Mouse (Mus musculus): ENCODE measurements around the gene Fgfr2. TPM values are rescaled to one million over a fixed set of nuclear protein-coding genes. Genes with fewer than 3 reads are reported as not detected.

The Fgfr2 gene
- total RNA-seq, 4 experiments from 2014 or later: 1.1 to 1.9 (median 1.4) TPM

GRCm38 (mm10) chr7:133088411-133088810 is 34.7 kb downstream of the Fgfr2 start:
- DNase-seq (ENCODE audit: low spot score): no peak

DNA sequence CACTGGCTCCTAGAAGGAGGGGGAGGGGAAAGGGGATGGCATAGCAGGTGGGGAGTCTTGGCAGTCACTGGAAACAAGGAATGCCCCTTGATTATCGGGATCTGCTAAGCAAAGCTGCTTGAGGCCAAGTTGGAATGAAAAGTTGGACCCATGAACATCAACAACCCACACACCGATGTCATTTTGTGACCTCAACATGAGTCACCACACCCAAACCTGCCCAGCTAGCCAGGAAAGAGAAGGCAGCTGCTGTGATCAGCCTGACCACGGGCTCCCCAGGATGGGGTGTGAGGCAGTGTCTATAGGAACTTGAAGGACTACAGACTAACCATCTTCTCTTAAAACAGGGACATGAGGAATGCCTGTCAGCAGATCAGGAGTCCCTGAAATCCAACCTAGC is 37.7 kb downstream of the Fgfr2 start:
- DNase-seq (ENCODE audit: low spot score): no peak

DNA sequence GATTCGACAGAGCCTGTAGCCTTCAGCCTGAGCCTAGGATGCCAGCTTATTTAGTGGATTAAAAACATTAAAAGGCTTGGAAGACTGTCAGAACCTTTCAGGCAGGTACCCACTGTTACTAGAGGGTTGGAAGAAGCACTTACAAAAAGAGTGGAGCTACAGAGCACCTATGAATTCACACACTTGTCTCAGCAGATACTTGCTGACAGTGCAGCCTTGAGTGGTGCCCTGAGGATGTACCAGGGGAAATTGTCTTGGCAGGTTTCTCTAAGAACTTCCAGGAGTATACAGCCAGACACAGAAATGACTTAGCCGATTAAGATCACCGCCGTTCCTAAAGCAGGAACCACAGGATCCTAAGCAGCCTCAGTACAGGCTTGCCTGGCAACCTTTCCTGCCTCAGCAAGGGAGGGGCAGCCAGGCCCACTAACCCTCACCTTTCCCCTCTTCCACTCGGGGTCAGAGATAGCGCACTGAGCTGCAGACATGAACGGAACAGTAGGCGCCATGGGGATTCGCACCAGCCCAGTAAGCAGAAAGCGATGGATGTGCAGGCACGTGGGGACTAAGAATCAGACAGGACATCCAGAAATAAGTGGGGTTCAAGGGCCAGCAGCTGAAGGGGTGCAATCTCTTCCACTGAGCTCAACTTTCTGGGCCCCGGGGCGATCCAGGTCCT is 39.1 kb downstream of the Fgfr2 start:
- DNase-seq (ENCODE audit: low spot score): no peak

- no peak for DNase-seq (ENCODE audit: low spot score)
Measured at GRCm38 (mm10) chr7:133078929-133079328, 44.2 kb downstream of the Fgfr2 start.

DNA sequence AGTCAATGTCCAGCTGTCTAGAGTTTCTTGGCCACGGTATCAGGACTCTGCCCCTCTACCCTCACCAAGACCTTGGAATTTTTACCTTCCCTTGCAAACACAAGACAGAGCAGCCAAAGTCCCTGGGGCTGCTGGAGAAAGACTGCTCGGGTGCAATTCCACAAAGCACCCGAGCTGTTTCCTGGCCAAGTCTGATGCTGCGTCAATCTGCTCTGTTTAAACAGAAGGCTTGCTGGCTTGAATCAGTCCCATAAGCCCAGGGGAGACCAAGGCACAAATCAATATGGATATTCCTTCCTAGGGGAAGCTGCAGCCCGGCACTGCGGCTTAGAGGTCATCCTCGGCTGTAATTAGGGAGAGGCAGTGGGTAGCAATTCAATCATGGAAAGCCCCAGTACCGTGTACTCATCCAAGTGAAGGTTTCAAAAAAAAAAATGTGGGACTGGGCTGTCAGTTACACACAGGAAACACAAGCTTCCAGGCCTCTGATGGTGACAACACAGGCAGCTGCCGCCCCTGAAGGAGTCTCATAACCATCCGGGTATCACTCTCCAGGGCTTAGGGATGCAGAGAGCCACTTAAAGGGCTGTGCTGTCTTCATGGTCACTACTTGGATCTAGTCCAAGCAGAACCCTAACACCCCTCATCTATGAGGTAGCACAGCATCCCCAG is 48.6 kb downstream of the Fgfr2 start:
- DNase-seq (ENCODE audit: low spot score): no peak

- DNase-seq (ENCODE audit: low spot score): no peak
Measured at GRCm38 (mm10) chr7:133073147-133073651, 50.0 kb downstream of the Fgfr2 start.

DNA sequence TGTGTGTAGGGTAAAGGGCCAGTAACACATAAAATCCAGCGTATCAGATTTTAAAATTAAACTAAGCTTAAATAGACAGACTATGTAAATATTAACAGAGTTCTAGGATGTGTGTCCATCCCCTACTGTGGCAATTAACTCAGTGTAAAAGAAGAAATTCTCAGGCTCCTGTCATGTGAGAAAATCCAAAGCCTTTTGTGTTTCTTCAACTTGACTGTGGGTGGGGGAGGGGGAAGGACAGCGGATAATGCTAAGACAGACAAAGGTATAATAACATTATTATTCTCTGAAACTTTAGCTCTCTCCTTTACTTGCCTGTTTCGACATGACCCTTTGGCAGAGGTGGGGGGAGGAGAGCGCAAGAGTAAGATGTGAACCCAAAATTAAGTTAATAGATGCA is 50.6 kb downstream of the Fgfr2 start:
- DNase-seq (ENCODE audit: low spot score): no peak

- DNase-seq (ENCODE audit: low spot score): no peak
Measured at GRCm38 (mm10) chr7:133067321-133067841, 55.8 kb downstream of the Fgfr2 start.

DNA sequence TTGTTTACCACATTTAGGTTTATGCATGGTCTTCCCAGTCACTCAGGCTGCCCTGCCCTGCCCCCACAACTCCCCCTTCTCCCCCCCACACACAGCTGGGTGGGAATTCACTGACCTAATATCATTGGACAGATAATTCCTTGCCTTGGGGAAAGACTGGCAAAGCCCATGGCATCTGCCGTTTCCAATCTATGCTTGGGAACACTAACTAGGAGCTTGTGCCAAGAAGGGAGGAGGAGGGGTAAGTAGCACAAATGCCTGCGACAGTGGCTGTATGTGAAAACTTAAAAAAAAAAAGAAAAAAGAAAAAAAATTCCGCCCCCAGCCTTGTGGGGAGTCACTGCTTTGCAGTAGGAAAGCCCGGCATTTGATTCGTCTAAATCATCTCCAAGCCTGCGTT is 56.4 kb downstream of the Fgfr2 start:
- DNase-seq (ENCODE audit: low spot score): no peak

DNA sequence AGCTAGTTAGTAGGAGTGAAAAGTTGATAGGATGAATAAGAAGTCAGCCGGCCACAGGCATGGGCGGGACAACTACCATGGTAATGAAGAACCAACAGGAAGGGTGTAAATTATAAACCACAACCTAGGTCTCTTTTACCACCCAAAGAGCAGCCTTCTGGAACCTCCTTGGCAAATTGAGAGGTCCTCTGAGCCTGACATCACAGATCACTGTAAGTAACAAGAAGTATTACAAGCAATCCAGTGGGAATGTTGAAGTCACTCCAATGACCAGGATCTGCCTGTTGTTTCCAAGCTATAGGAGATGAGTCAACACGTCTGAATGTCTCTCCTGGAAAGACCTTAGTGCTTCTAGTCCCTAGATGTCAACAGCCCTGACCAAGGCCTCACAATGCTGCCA is 61.1 kb downstream of the Fgfr2 start:
- DNase-seq (ENCODE audit: low spot score): no peak

DNA sequence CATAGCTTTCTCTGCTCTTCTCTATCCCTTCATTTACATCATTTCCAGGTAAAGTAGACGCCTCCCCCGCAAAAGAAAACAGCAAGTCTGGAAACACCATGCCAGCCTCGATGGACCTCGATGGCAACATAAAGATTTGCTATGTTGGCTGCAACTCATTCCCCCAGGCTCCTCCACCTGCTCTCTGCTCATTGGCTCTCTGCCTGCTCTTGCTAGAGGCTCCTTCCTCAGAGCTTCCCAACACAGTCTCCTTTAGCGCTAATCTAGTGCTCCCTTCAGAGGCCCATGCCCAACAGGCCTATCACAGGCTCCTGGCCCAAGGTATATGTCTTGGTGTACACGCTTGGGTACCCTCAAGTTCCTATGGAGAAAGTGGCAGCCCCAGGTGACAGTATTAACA is 63.0 kb downstream of the Fgfr2 start:
- DNase-seq (ENCODE audit: low spot score): no peak

DNA sequence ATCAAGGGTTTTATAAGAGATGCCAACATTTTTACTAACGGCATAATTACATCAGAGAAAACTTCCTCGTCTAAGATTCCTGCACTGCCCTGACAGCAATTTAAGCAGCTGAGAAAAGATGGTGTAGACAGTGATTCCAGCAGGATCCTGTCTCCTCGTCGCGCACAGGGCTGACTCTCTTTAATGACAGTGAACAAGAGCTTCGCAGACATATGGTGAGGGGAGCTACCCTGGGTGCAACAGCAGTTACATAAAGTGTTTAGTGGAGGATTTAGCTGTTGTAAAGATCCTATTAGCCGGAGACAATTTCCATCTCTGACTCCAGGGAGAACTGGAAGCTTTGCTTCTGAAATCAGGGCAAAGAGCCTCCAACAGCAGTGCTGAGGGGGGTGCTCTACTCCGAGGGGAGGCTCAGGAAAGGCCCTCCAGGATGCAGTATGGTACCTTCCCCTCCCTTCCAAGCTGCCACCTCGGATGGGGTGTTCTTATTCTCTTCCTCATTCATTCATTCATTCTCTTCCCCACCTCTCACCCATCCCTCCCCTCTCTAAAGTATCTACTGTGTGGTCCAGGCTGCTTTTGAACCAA is 63.5 kb downstream of the Fgfr2 start:
- no peak for DNase-seq (ENCODE audit: low spot score)

DNA sequence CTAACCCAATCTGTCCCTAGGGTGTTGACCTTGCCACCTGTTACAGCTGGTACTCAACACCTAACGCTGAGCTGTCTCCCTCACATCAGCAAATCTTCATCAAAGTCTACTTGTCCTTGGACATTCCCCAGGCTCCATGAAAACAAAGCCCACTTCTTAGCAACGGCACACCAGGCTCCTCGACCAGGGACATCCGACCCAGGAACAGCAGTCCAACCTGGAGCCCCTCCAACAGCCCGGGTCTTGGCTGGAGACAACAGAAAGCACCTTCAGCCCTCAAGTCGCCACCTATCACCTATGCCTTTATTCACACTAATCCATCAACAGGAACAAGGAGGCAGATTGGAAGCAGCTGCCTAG is 64.0 kb downstream of the Fgfr2 start:
- no peak for DNase-seq (ENCODE audit: low spot score)

- no peak for DNase-seq (ENCODE audit: low spot score)
Measured at GRCm38 (mm10) chr7:133058496-133059149, 64.5 kb downstream of the Fgfr2 start.

DNA sequence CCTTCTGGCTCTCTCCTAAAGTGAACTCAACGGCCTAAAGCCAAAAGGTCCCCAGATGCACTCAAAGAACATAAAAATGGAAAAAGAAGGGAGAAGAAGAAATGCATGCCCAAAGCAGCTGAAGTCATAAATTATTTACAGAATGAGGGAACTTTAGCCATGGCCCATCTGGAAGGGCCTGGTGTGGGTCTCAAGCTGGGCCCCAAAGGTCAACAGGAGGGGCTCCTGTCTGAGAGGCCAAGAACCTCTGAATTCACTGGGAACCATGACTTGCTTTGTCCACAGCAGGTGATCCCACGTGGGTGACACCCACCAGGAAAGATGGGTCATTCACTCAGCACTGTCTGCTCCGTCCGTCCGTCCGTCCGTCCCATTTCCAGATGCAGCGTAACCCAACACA is 66.2 kb downstream of the Fgfr2 start:
- DNase-seq (ENCODE audit: low spot score): no peak

GRCm38 (mm10) chr7:133054486-133054885 is 68.7 kb downstream of the Fgfr2 start:
- no peak for DNase-seq (ENCODE audit: low spot score)

- no peak for DNase-seq (ENCODE audit: low spot score)
Measured at GRCm38 (mm10) chr7:133053757-133054156, 69.4 kb downstream of the Fgfr2 start.

DNA sequence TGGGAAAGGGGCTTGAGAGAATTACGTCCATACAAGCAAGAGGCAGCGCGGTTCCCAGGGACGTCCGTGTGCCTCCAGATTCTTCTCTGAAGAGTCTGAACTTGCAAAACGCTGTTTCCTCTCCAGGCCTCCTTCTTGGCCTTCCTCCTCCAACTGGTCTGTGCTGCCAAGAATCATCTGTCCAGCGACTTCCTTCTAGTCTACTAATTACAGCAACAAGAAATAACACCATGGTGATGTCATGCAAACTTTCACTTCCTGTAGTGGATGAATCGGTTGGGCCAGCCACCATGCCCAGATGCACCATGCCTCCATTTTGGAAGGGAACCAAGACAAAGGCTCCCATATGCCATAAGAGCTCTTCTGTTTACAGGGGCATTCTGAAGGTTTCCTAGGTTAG is 70.3 kb downstream of the Fgfr2 start:
- peak; percentile 89 for DNase-seq (ENCODE audit: low spot score)

GRCm38 (mm10) chr7:133050681-133051080 is 72.5 kb downstream of the Fgfr2 start:
- DNase-seq (ENCODE audit: low spot score): no peak

- DNase-seq (ENCODE audit: low spot score): no peak
Measured at GRCm38 (mm10) chr7:133048085-133048630, 75.0 kb downstream of the Fgfr2 start.

- DNase-seq (ENCODE audit: low spot score): peak; percentile 57
Measured at GRCm38 (mm10) chr7:133047287-133047686, 75.9 kb downstream of the Fgfr2 start.

GRCm38 (mm10) chr7:133044721-133045120 is 78.4 kb downstream of the Fgfr2 start:
- no peak for DNase-seq (ENCODE audit: low spot score)
